Mouse (Mus musculus) heart, adult 9 months (tissue): Measurements from ENCODE around the gene Elf1.
"Not testable (repeated sequence)": the region's sequence is repeated elsewhere in the genome, so short reads cannot be mapped to it uniquely, and the experiment has no call there.

Source experiments
- DNase-seq, 2 experiments: peaks; one replicate each; pipeline ENCODE4 v3.0.0; 2022; ENCODE audit warnings: low spot score in 2 of 2

Elf1 gene

DNA sequence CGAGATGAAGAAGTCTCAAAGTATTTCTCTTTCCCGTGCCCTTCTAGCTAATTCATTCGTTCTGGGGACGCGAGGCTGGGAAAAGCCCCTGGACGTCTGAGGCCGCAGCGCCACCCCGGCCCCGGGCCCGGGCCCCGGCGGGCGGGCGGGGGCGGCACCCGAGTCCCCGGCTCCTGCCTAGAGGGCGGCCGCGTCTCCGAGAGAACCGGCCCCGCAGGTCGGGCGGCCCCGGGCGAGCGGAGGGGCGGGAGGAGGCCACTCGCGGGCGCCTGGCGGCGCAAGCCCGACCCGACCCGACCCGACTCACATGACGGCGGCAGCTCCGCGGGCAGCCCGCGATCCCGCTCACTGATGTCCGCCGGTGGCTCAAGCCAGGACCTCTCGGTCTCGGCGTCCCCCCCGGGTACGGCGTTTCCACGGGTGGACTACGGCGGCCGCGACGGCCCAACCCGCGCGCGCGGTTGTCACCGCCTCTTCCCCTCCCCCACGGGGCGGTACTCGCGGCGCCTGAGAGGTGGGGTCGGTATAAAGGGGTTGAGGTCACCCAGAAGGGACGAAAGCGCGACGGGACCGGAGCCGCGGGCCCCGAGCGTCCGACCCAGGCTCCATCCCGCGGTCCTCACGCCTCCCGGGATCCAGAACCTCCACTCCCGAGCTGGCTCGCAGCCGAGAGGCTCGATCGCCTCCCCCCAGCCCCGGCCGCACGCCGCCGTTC lies at the start of gene Elf1:
Gene Elf1 (plus strand): TSS at position 571 of the 715 bp plus-strand sequence.
- peak; percentile 96 to 98 for DNase-seq

GRCm38 (mm10) chr14:79434068-79434467 lies 46.9 kb upstream of the Elf1 start:
- DNase-seq = no peak

DNA sequence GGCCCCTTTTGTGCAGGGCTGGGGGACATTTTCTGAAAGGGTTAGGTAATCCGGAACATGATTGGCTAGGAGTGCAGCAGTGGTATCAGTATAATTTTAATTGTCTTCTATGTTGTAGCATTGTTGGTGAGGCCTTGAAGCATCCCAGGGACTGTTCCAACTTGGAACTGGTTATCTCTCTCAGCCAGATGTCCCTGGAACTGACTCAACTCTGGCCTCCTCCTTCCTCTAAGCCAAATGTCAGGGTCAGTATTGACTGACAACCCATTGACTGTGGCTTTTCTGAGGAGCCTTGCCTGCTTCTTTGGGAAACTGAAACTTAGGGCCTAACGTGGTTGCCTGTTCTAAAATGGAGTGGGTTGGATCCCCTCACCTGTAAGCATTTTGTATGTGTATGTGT lies 40.3 kb upstream of the Elf1 start:
- no peak for DNase-seq

DNA sequence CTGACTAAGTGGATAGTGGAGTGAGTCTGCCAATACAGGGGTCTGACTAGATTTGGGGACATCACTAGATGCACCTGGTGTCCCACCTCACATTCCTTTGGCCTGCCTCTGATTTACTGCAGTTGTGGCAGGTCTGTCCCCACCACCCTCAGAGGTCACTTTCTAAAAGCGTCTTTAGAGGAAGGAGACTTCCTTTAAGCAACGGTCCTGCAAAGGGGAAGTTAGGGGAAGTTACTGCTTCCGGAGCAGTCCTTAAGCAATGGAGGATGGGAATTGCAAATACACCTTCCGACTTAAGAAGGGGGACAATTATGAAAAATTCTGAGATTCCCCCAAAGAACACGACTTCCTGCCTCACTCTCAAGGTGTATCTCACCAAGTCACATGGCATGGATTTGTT lies 39.6 kb upstream of the Elf1 start:
- DNase-seq = no peak

DNA sequence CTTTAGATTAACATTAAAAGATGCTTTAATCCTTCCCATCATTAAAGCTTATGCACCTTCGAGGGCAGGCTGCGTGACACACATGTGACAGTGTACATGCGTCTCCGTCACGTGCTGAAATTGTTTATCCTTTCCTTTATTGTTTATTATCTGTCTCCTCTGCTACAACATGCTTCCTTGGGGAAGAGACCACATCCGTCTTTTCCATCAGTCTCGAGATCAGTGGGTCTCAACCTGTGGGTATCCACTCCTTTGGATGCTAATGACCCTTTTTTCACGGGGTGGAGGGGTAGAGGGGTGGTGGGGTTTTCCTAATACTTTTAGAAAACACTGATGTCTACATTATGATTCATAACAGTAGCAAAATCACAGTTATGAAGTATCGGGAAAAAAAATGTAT lies 36.4 kb upstream of the Elf1 start:
- DNase-seq = no peak

DNA sequence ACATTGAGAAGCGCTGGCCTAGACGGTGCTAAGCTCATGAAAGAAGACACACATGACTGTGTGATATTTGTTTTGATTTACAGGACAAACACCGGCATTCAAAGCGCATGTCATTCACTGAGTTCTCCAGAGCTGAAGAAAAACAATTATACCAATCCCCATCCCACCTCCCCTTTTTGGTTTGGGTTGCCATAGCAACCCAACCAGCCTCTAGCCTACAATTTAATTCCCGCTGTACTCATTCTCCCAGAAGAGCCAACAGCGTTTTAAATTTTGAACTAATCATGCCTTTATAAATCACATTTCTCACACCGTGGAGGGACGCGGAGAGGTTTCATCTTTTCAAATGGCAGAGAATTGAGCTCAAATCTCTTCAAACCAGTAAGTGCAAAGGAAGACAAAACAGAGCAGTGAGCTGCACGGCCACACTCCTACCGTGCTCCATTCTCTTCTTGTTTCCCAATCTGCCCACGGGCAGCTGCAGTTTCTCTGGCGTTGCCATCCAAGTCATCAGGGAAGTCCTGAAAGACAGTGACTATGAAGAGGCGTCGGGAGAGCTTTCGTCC lies 35.9 kb upstream of the Elf1 start:
- no peak for DNase-seq

DNA sequence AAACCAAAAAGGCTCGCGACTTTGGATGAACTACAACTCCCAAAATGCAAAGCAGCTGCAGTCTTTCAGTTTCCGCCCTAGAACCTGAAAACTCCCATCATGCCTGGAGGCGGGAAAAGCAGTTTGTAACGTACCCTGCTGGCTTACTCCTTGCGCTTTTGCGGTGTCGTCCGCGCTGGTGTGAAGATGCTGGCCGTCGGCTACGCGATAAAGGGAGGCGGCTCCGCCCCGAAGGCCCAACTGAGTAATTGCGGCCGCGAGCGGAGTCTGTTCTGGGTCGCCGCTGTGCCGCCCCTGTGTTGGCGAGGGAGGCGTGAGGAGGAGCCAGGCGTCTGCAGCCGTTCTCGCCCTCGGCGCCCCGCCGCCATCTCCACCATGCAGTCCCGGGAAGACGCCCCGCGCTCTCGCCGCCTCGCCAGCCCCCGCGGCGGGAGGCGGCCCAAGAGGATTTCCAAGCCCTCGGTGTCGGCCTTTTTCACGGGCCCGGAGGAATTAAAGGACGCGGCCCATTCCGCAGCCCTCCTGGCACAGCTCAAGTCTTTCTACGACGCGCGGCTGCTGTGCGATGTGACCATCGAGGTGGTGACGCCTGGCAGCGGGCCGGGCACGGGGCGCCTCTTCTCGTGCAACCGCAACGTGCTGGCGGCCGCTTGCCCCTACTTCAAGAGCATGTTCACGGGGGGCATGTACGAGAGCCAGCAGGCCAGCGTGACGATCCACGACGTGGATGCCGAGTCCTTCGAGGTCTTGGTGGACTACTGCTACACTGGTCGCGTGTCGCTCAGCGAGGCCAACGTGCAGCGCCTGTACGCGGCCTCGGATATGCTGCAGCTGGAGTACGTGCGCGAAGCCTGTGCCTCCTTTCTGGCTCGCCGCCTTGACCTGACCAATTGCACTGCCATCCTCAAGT lies 29.1 kb upstream of the Elf1 start, which contains the start of gene Kbtbd6:
Gene Kbtbd6 (plus strand): TSS at position 155 of the 910 bp plus-strand sequence.
- peak; percentile 72 to 83 for DNase-seq

DNA sequence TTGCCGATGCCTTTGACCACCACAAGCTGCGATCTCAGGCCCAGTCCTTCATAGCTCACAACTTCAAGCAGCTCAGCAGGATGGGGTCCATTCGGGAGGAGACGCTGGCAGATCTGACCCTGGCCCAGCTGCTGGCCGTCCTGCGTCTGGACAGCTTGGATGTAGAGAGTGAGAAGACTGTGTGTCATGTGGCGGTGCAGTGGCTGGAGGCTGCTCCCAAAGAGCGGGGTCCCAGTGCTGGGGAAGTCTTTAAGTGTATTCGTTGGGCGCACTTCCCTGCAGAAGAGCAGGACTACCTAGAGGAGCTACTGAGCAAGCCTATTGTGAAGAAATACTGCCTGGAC lies 28.4 kb upstream of the Elf1 start:
- not testable (repeated sequence) for DNase-seq

- no peak for DNase-seq
Observed at GRCm38 (mm10) chr14:79460401-79460800, 20.6 kb upstream of the Elf1 start.

DNA sequence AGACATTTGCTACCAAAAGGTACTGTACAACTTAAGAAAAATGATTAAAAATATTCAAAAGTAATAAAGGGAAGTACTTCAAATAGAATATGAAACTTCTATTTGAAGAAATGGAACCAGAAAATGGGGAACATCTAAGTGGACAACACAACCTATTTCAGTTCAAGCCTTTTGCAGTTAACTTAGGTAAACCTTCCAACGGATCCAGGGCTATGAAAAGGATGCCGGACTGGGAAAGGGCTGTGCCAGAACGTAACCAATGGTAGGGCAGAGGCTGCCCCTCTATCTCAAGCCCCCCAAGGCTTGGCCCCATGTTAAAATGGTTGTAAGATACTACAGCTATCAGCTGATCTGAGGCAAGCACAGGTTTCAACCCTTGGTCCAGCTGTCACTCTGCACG lies 20.0 kb upstream of the Elf1 start:
- DNase-seq = no peak

DNA sequence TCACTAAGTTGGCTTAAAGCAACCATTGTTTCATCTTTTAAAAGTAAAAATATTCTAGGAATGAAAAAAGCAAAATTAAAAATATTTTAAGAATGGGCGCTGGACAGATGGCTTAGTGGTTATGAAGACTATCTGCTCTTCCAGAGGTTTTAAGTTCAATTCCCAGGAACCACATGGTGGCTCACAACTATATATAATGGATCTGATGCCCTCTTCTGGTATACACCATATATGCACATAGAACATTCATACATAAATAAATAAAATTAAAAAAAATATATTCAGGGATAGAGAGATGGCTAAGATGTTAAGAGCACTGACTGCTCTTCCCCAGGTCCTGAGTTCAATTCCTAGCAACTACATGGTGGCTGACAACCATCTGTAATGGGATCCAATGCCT lies 15.4 kb upstream of the Elf1 start:
- DNase-seq = no peak

GRCm38 (mm10) chr14:79467621-79468020 lies 13.4 kb upstream of the Elf1 start:
- DNase-seq = peak in 1 of 2 experiments; percentile 32

DNA sequence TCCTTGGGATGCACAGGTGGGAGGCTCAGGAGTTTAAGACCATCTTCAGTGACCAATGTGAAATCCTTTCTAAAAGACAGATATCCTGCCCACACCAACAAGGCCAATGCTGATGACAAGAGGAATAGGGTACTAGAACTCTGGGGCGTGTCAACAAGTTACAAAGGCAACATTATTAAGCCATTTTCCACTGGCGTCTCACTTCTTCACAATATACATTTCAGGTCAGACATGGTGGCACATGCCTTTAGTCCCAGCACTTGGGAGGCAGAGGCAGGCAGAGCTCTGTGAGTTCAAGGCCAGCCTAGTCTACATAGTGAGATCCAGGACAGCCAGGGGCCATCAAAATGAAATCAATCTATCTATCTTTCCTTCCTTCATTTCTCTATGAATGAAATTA lies 7.6 kb upstream of the Elf1 start:
- DNase-seq = no peak

- peak; percentile 89 to 92 for DNase-seq
Observed at GRCm38 (mm10) chr14:79481339-79482151, 551 bp downstream of the Elf1 start, which contains the start of gene Wbp4. Gene Wbp4 (minus strand): TSS chr14:79481520.

GRCm38 (mm10) chr14:79482251-79482661 lies 1.3 kb downstream of the Elf1 start:
- DNase-seq = peak; percentile 62 to 65

- peak in 1 of 2 experiments; percentile 15 for DNase-seq
Observed at GRCm38 (mm10) chr14:79482747-79483355, 1.9 kb downstream of the Elf1 start.

GRCm38 (mm10) chr14:79483611-79484120 lies 2.7 kb downstream of the Elf1 start:
- no peak for DNase-seq

GRCm38 (mm10) chr14:79486617-79486992 lies 5.6 kb downstream of the Elf1 start:
- DNase-seq = no peak

- DNase-seq = peak in 1 of 2 experiments; percentile 52
Observed at GRCm38 (mm10) chr14:79486993-79487731, 6.2 kb downstream of the Elf1 start.

- DNase-seq = peak; percentile 73 to 76
Observed at GRCm38 (mm10) chr14:79488531-79488930, 7.5 kb downstream of the Elf1 start.
